Mouse (Mus musculus) heart, embryonic 15.5 days (tissue): ENCODE data around the gene Lrch3. TPM values are rescaled to one million over a fixed set of nuclear protein-coding genes. Genes with fewer than 3 reads are reported as not detected.

Experiments used
- ATAC-seq: fragments of 200-750 bp; cut with Nextera tagmentation; replicated peaks from 2 replicates; pipeline ENCODE4 v1.8.0; 2017; ENCODE audit warnings: low read depth, moderate TSS enrichment; ENCODE audit not compliant: insufficient number of reproducible peaks, insufficient read depth, low FRiP score
- H3K27ac ChIP-seq: fragments of 300-500 bp; sonication (generic); 2 replicates; pipeline ENCODE4 v1.5.1; 2015; ENCODE audit warnings: mild to moderate bottlenecking, inconsistent platforms
- H3K27me3 ChIP-seq: fragments of 300-500 bp; sonication (generic); 2 replicates; pipeline ENCODE4 v1.6.1; 2015; ENCODE audit warnings: inconsistent platforms
- H3K36me3 ChIP-seq: fragments of 300-500 bp; sonication (generic); 2 replicates; pipeline ENCODE4 v1.6.1; 2015; ENCODE audit warnings: mild to moderate bottlenecking, inconsistent platforms
- H3K4me1 ChIP-seq: fragments of 300-500 bp; sonication (generic); replicated peaks from 2 replicates; pipeline ENCODE4 v1.6.1; 2015; ENCODE audit warnings: inconsistent platforms
- H3K4me2 ChIP-seq: fragments of 300-500 bp; sonication (generic); 2 replicates; pipeline ENCODE4 v1.6.1; 2015; ENCODE audit warnings: inconsistent platforms, mild to moderate bottlenecking, moderate library complexity
- H3K4me3 ChIP-seq: fragments of 300-500 bp; sonication (generic); 2 replicates; pipeline ENCODE4 v1.5.1; 2015; ENCODE audit warnings: mild to moderate bottlenecking, inconsistent platforms
- H3K9ac ChIP-seq: fragments of 300-500 bp; sonication (generic); 2 replicates; pipeline ENCODE4 v1.6.1; 2015; ENCODE audit warnings: mild to moderate bottlenecking, inconsistent platforms
- H3K9me3 ChIP-seq: fragments of 300-500 bp; sonication (generic); replicated peaks from 2 replicates; pipeline ENCODE4 v1.6.1; 2016; ENCODE audit warnings: inconsistent platforms
- WGBS: fragments of 180-500 bp; shearing (Covaris S2); methylation state at CpG from one replicate; pipeline ENCODE4 v1.1.7; 2015; ENCODE audit warnings: mixed read lengths; 5-methylcytosine and 5-hydroxymethylcytosine counted together
- polyA plus RNA-seq: library from polyadenylated mRNA; unstranded; fragments of >200 nt; fragmentation: Nextera tagmentation; extraction: Ambion mirVana; gene quantifications from 2 replicates; pipeline ENCODE4 v1.2.1, GENCODE M21; 2015

Lrch3 gene
- polyA plus RNA-seq, 1 experiment from 2014 or later, result 15.0 TPM

GRCm38 (mm10) chr16:33064636-33065035 lies 150.7 kb downstream of the Lrch3 start:
- 0 out of 2 replicates have a peak overlapping the region, but pooled peaks have one; percentile 23 for H3K9ac ChIP-seq
- H3K27ac ChIP-seq, result no peak overlapping the region
- no peaks in the 10 kb centered on the region for H3K27me3 ChIP-seq
- no peak overlapping the region for H3K4me2 ChIP-seq
- peaks cover 13% of the 10 kb centered on the region for H3K36me3 ChIP-seq
- H3K9me3 ChIP-seq, result no peaks in the 10 kb centered on the region
- H3K4me1 ChIP-seq, result peaks cover 17% of the 10 kb centered on the region
- 80% methylated on average over 9 of the region's 9 CpGs for WGBS
- H3K4me3 ChIP-seq, result no peak overlapping the region
- ATAC-seq, result no peak

Other genes with a start within 250 kb of the Lrch3 start
- not detected in 2 replicates for gene Muc4, start 178.2 kb upstream of the Lrch3 start, polyA plus RNA-seq
- gene Muc20, start 116.7 kb upstream of the Lrch3 start, polyA plus RNA-seq, result 0.11 TPM in 1 of 2 replicates, not detected in the other
- gene Smbd1, start 103.6 kb upstream of the Lrch3 start, polyA plus RNA-seq, result not detected in 2 replicates
- 101 and 125 TPM in 2 replicates for gene Fyttd1, start 36.6 kb upstream of the Lrch3 start, polyA plus RNA-seq
- gene Rubcn, start 36.3 kb upstream of the Lrch3 start, polyA plus RNA-seq, result 27.0 and 34.0 TPM in 2 replicates
- 1.5 and 1.8 TPM in 2 replicates for gene Iqcg, start 142.1 kb downstream of the Lrch3 start, polyA plus RNA-seq
- 481 and 593 TPM in 2 replicates for gene Rpl35a, start 142.4 kb downstream of the Lrch3 start, polyA plus RNA-seq
- gene Lmln, start 148.4 kb downstream of the Lrch3 start, polyA plus RNA-seq, result 2.4 and 3.0 TPM in 2 replicates